Mouse (Mus musculus): ENCODE results near the gene Mrpl54. TPM values are rescaled to one million over a fixed set of nuclear protein-coding genes. Genes with fewer than 3 reads are reported as not detected.

Mrpl54 gene
- polyA plus RNA-seq, 1 experiment from 2014 or later, result 134 TPM

DNA sequence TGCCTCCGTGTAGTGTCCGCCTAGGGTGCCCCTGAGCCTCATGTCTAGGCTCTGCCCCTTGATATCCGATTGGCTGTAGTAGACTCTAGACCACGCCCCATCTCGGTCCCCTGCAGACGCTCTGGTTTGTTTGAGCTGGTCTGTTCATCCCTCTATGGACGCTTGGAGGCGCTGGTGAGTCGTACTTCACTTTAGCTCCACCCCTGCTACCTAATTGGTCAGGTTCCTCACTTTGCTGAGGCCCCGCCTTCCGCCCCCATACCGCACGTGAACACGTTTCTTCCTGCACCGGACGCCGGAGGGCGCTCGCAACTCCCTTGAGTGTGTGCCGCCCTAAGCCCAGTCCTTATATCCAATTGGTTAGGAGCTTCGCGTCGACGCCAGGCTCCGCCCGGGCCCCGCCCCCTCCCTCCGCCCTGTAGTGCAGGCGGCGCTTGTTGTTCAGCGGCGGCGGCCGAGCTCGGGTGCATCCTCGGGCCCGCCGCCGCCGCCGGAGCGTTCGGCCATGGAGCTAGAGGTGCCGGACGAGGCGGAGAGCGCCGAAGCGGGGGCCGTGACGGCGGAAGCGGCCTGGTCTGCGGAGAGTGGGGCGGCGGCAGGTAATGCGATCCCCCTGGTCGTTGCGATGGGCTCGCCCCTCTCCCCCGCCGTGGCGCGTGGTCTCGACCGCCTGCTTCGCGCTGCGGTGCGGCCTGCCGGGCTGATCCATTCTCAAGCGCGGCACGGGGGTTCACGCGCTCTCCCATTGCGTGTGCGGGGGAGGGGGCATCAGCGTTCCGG lies 26.0 kb upstream of the Mrpl54 start, which contains the start of gene Pip5k1c:
Gene Pip5k1c (plus strand): TSS at position 410 of the 780 bp plus-strand sequence.
- Histone ChIP-seq H3K9ac (peak within 1 kb of the TSS; percentile 91), H3K4me1 (replicated peaks) (peaks cover 49% of the 10 kb centered on the region), H3K4me2 (peak within 1 kb of the TSS; percentile 85), H3K9me3 (no peaks in the 10 kb centered on the region), H3K27ac (peak within 1 kb of the TSS; percentile 93), H3K36me3 (no peaks in the 10 kb centered on the region), H3K27me3 (peaks cover 34% of the 10 kb centered on the region), H3K4me3 (peak within 1 kb of the TSS; percentile 79)
- peak; percentile 94 for ATAC-seq (ENCODE audit: low FRiP score)
- under 1% methylated on average over 56 of the region's 80 CpGs for WGBS

- H3K27me3 ChIP-seq, result peaks cover 44% of the 10 kb centered on the region
- no peak within 1 kb of the TSS for H3K27ac ChIP-seq
- no peak for ATAC-seq (ENCODE audit: low FRiP score)
- H3K9ac ChIP-seq, result peak within 1 kb of the TSS; percentile 36
- 0 out of 2 replicates have a peak within 1 kb of the TSS, but pooled peaks have one; percentile 79 for H3K4me3 ChIP-seq
- no peaks in the 10 kb centered on the region for H3K36me3 ChIP-seq
- no peaks in the 10 kb centered on the region for H3K9me3 ChIP-seq
- H3K4me2 ChIP-seq, result no peak within 1 kb of the TSS
- 81% methylated on average over 9 of the region's 9 CpGs for WGBS
- H3K4me1 ChIP-seq (replicated peaks), result peaks cover 40% of the 10 kb centered on the region
These were observed 24.9 kb upstream of the Mrpl54 start, which contains the start of gene Tjp3 for GRCm38 (mm10) chr10:81291511-81292104. Tjp3 (minus strand) TSS chr10:81291581.

GRCm38 (mm10) chr10:81290698-81291460 lies 24.1 kb upstream of the Mrpl54 start:
- Histone ChIP-seq H3K4me3 (no peak overlapping the region), H3K4me1 (replicated peaks) (peaks cover 37% of the 10 kb centered on the region), H3K9me3 (no peaks in the 10 kb centered on the region), H3K36me3 (no peaks in the 10 kb centered on the region), H3K4me2 (no peak overlapping the region), H3K27me3 (peaks cover 44% of the 10 kb centered on the region), H3K27ac (no peak overlapping the region), H3K9ac (peak overlapping the region; percentile 36)
- no peak for ATAC-seq (ENCODE audit: low FRiP score)
- WGBS, result 16% methylated on average over 24 of the region's 24 CpGs

DNA sequence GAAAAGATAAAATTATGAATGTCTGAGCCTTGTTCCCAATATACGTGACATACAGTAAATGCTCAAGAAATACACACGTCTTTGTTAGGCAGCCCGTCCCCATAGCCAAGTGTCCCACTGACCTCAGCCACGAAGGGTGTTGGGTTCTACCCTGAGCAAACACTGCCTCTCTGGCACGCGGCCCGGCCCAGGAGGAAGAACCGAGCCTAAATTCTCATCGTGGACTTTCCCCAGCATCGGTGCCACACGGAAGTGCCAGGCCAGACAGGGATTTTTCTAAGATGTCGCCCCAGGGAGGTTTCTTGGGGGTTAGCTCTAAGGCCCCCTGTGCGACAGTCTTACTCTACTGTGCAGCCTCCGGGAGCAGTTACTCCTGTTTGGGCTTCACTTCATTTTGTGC lies 23.1 kb upstream of the Mrpl54 start:
- Histone ChIP-seq H3K27ac (no peak overlapping the region), H3K4me1 (replicated peaks) (peaks cover 36% of the 10 kb centered on the region), H3K36me3 (no peaks in the 10 kb centered on the region), H3K27me3 (peaks cover 51% of the 10 kb centered on the region), H3K4me2 (no peak overlapping the region), H3K9ac (no peak overlapping the region), H3K9me3 (no peaks in the 10 kb centered on the region), H3K4me3 (no peak overlapping the region)
- ATAC-seq (ENCODE audit: low FRiP score), result no peak
- WGBS, result 64% methylated on average over 14 of the region's 14 CpGs

GRCm38 (mm10) chr10:81289278-81289677 lies 22.5 kb upstream of the Mrpl54 start:
- Histone ChIP-seq H3K27me3 (peaks cover 57% of the 10 kb centered on the region), H3K4me1 (replicated peaks) (peaks cover 34% of the 10 kb centered on the region), H3K4me2 (no peak overlapping the region), H3K4me3 (no peak overlapping the region), H3K36me3 (no peaks in the 10 kb centered on the region), H3K9me3 (no peaks in the 10 kb centered on the region), H3K9ac (no peak overlapping the region), H3K27ac (no peak overlapping the region)
- no peak for ATAC-seq (ENCODE audit: low FRiP score)
- 3% methylated on average over 7 of the region's 7 CpGs for WGBS

GRCm38 (mm10) chr10:81288601-81289000 lies 21.9 kb upstream of the Mrpl54 start:
- Histone ChIP-seq H3K4me2 (no peak overlapping the region), H3K36me3 (no peaks in the 10 kb centered on the region), H3K27me3 (peaks cover 64% of the 10 kb centered on the region), H3K27ac (no peak overlapping the region), H3K4me3 (no peak overlapping the region), H3K9ac (no peak overlapping the region), H3K9me3 (no peaks in the 10 kb centered on the region), H3K4me1 (replicated peaks) (peaks cover 27% of the 10 kb centered on the region)
- ATAC-seq (ENCODE audit: low FRiP score), result no peak
- 39% methylated on average over 6 of the region's 6 CpGs for WGBS

DNA sequence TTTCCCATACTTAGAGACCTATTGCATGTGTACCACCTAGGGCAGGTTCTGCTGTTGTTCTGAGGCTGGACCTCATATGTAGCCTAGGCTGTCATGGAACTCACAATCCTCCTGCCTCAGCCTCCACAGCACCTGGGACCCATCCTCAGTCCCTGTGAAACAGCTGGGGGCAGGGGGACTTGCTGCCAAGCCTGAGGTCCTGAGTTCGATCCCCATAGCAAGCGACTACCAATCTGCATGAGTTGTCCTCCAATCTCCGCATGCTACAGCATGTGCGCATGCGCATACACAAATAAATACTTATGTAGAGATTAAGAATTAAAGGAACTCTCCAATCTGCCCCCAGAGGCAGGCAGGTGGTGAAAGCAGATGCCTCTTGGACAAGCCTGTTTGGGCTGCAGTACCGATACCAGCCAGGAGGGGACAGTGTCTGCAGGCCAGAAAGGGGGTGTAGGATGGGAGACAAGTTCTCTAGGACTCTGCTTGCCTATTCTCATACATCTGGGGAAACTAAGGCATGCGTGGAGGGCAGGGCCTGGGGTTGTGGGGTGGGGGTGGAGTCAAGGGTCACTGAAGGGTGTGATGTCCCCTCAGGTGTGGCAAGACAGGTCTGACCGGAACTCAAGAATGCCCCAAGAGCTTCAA lies 20.9 kb upstream of the Mrpl54 start:
- 63% methylated on average over 8 of the region's 8 CpGs for WGBS
- 0 out of 2 replicates have a peak overlapping the region, but pooled peaks have one; percentile 26 for H3K9ac ChIP-seq

DNA sequence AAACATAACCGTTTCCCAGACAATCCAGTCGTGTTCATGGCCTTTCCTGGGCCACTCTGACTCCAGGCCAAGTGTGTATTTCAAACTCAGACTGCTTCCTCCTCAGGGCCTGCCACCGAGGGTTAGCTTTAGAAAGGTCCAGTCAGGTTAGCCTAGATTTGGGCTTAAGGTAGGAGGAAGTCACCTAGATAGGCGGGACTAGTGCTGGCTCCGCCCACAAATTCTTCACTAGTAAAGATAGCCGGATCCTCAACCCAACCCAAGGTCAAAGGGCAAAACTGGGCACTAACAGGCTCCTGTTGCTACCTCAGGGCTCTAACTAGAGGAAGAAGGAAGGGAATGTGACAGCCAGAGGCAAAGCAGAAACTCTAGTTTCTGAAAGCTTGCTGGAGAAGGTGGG lies 19.9 kb upstream of the Mrpl54 start:
- Histone ChIP-seq H3K9me3 (no peaks in the 10 kb centered on the region), H3K36me3 (no peaks in the 10 kb centered on the region), H3K27ac (no peak overlapping the region), H3K9ac (no peak overlapping the region), H3K4me3 (no peak overlapping the region), H3K4me2 (no peak overlapping the region), H3K4me1 (replicated peaks) (peaks cover 27% of the 10 kb centered on the region), H3K27me3 (peaks cover 76% of the 10 kb centered on the region)
- no peak for ATAC-seq (ENCODE audit: low FRiP score)
- WGBS, result 44% methylated on average over 6 of the region's 6 CpGs

More for the DNA sequence above, 20.9 kb upstream of the Mrpl54 start:
- Histone ChIP-seq H3K27ac (no peak overlapping the region), H3K4me1 (replicated peaks) (peaks cover 27% of the 10 kb centered on the region), H3K36me3 (no peaks in the 10 kb centered on the region), H3K9me3 (no peaks in the 10 kb centered on the region), H3K4me2 (no peak overlapping the region), H3K4me3 (no peak overlapping the region), H3K27me3 (peaks cover 72% of the 10 kb centered on the region)
- ATAC-seq (ENCODE audit: low FRiP score), result no peak

GRCm38 (mm10) chr10:81285694-81286450 lies 19.1 kb upstream of the Mrpl54 start:
- Histone ChIP-seq H3K9ac (peak overlapping the region; percentile 72), H3K9me3 (no peaks in the 10 kb centered on the region), H3K4me3 (peak overlapping the region; percentile 46), H3K27me3 (peaks cover 76% of the 10 kb centered on the region), H3K4me2 (peak overlapping the region; percentile 72), H3K36me3 (no peaks in the 10 kb centered on the region), H3K4me1 (replicated peaks) (peaks cover 22% of the 10 kb centered on the region), H3K27ac (no peak overlapping the region)
- peak; percentile 60 for ATAC-seq (ENCODE audit: low FRiP score)
- WGBS, result 3% methylated on average over 47 of the region's 54 CpGs

GRCm38 (mm10) chr10:81284719-81285118 lies 18.0 kb upstream of the Mrpl54 start:
- H3K9ac ChIP-seq, result no peak overlapping the region
- H3K4me1 ChIP-seq (replicated peaks), result peaks cover 16% of the 10 kb centered on the region
- H3K27ac ChIP-seq, result no peak overlapping the region
- ATAC-seq (ENCODE audit: low FRiP score), result no peak
- peaks cover 76% of the 10 kb centered on the region for H3K27me3 ChIP-seq
- H3K4me2 ChIP-seq, result peak overlapping the region; percentile 72; the same call in 1 of the 2 replicates
- H3K9me3 ChIP-seq, result no peaks in the 10 kb centered on the region
- H3K36me3 ChIP-seq, result no peaks in the 10 kb centered on the region
- peak overlapping the region; percentile 46 for H3K4me3 ChIP-seq
- WGBS, result 11% methylated on average over 17 of the region's 17 CpGs

GRCm38 (mm10) chr10:81284189-81284588 lies 17.5 kb upstream of the Mrpl54 start:
- WGBS, result 46% methylated on average over 6 of the region's 6 CpGs
- Histone ChIP-seq H3K9ac (no peak overlapping the region), H3K27me3 (peaks cover 76% of the 10 kb centered on the region), H3K4me3 (no peak overlapping the region), H3K4me2 (no peak overlapping the region), H3K9me3 (no peaks in the 10 kb centered on the region), H3K27ac (no peak overlapping the region), H3K36me3 (no peaks in the 10 kb centered on the region), H3K4me1 (replicated peaks) (peaks cover 16% of the 10 kb centered on the region)
- no peak for ATAC-seq (ENCODE audit: low FRiP score)

Data from hindbrain, embryonic 13.5 days (tissue).